Mouse (Mus musculus) megakaryocyte, adult 5-6 weeks (primary cell): ENCODE measurements around the gene Srp54b. TPM values are rescaled to one million over a fixed set of nuclear protein-coding genes. Genes with fewer than 3 reads are reported as not detected.
"Not testable (repeated sequence)": the region's sequence is repeated elsewhere in the genome, so short reads cannot be mapped to it uniquely, and the experiment has no call there.

Source experiments
- ATAC-seq: 2 replicates; pipeline ENCODE4 v1.8.0; 2016; ENCODE audit warnings: mild to moderate bottlenecking, inconsistent platforms; ENCODE audit not compliant: poor library complexity, severe bottlenecking
- total RNA-seq, 2 experiments: library from RNA; stranded (forward) in 1 of 2; stranded (reverse) in 1 of 2; fragments of 153-499, 151-499 nt in 1 of 2; fragments of 221-1000, 200-1000 nt in 1 of 2; gene quantifications; 2 replicates each; pipeline versions ENCODE4 v1.2.3 to v1.2.4; 2015 to 2017

The Srp54b gene
- total RNA-seq (2015) (23.0 and 23.2 TPM in 2 replicates), total RNA-seq (2017) (55.5 and 61.7 TPM in 2 replicates)

GRCm38 (mm10) chr12:55154559-55155448, at the start of gene Srp54b:
Srp54b (plus strand) TSS chr12:55155104.
- ATAC-seq: peak; percentile 90

- ATAC-seq: peak; percentile 68
Observed at GRCm38 (mm10) chr12:55112616-55113015, 42.3 kb upstream of the Srp54b start.

- ATAC-seq: peak; percentile 93
Observed at GRCm38 (mm10) chr12:55124242-55124641, 30.7 kb upstream of the Srp54b start, which contains the start of gene Fam177a. Fam177a (plus strand) TSS chr12:55124469.

GRCm38 (mm10) chr12:55124731-55125130, 30.2 kb upstream of the Srp54b start:
- peak; percentile 55 for ATAC-seq

GRCm38 (mm10) chr12:55135540-55135939, 19.4 kb upstream of the Srp54b start:
- ATAC-seq: not testable (repeated sequence)

- not testable (repeated sequence) for ATAC-seq
Observed at GRCm38 (mm10) chr12:55137859-55138258, 17.0 kb upstream of the Srp54b start.

- ATAC-seq: peak; percentile 51
Observed at GRCm38 (mm10) chr12:55155449-55155783, 512 bp downstream of the Srp54b start.

- not testable (repeated sequence) for ATAC-seq
Observed at GRCm38 (mm10) chr12:55167034-55167557, 12.2 kb downstream of the Srp54b start.

- peak; percentile 73 for ATAC-seq
Observed at GRCm38 (mm10) chr12:55187686-55188085, 32.8 kb downstream of the Srp54b start.

GRCm38 (mm10) chr12:55189127-55189526, 34.2 kb downstream of the Srp54b start:
- not testable (repeated sequence) for ATAC-seq

GRCm38 (mm10) chr12:55199306-55199705, 44.4 kb downstream of the Srp54b start, which contains the start of gene 1700047I17Rik2:
1700047I17Rik2 (plus strand) TSS chr12:55199592.
- peak; percentile 97 for ATAC-seq

- ATAC-seq: peak; percentile 48
Observed at GRCm38 (mm10) chr12:55199799-55200198, 44.9 kb downstream of the Srp54b start.

- ATAC-seq: not testable (repeated sequence)
Observed at GRCm38 (mm10) chr12:55212944-55213343, 58.0 kb downstream of the Srp54b start.

- peak; percentile 89 for ATAC-seq
Observed at GRCm38 (mm10) chr12:55229626-55230519, 75.0 kb downstream of the Srp54b start, which contains the start of gene Srp54c. Srp54c (plus strand) TSS chr12:55230168.

- peak; percentile 55 for ATAC-seq
Observed at GRCm38 (mm10) chr12:55230520-55230861, 75.6 kb downstream of the Srp54b start.

Other genes with a start within 250 kb of the Srp54b start
- gene Gm20403, start 168.6 kb upstream of the Srp54b start, total RNA-seq (2015): not detected in 2 replicates
- gene Gm20403, start 168.6 kb upstream of the Srp54b start, total RNA-seq (2017): not detected in 2 replicates
- 187 and 200 TPM in 2 replicates for gene Baz1a, start 140.8 kb upstream of the Srp54b start, total RNA-seq (2015)
- 105 and 107 TPM in 2 replicates for gene Baz1a, start 140.8 kb upstream of the Srp54b start, total RNA-seq (2017)
- gene 2700097O09Rik, start 75.0 kb upstream of the Srp54b start, total RNA-seq (2015): 6.5 and 8.8 TPM in 2 replicates
- 2.5 and 6.2 TPM in 2 replicates for gene 2700097O09Rik, start 75.0 kb upstream of the Srp54b start, total RNA-seq (2017)
- 73.9 and 85.6 TPM in 2 replicates for gene Srp54a, start 74.8 kb upstream of the Srp54b start, total RNA-seq (2015)
- gene Srp54a, start 74.8 kb upstream of the Srp54b start, total RNA-seq (2017): 136 and 142 TPM in 2 replicates
- 0.68 TPM in 1 of 2 replicates, not detected in the other for gene Fam177a, start 30.6 kb upstream of the Srp54b start, total RNA-seq (2015)
- 22.4 and 24.6 TPM in 2 replicates for gene Fam177a, start 30.6 kb upstream of the Srp54b start, total RNA-seq (2017)
- 20.8 and 21.8 TPM in 2 replicates for gene 1700047I17Rik2, start 44.5 kb downstream of the Srp54b start, total RNA-seq (2015)
- not detected in 2 replicates for gene 1700047I17Rik2, start 44.5 kb downstream of the Srp54b start, total RNA-seq (2017)
- 47.0 and 62.3 TPM in 2 replicates for gene Srp54c, start 75.1 kb downstream of the Srp54b start, total RNA-seq (2015)
- 68.0 and 72.1 TPM in 2 replicates for gene Srp54c, start 75.1 kb downstream of the Srp54b start, total RNA-seq (2017)
- gene 1110008L16Rik, start 144.5 kb downstream of the Srp54b start, total RNA-seq (2015): 6.1 and 7.8 TPM in 2 replicates
- gene 1110008L16Rik, start 144.5 kb downstream of the Srp54b start, total RNA-seq (2017): 5.0 and 6.5 TPM in 2 replicates
- 26.7 TPM in 2 replicates for gene Ppp2r3c, start 147.9 kb downstream of the Srp54b start, total RNA-seq (2015)
- 19.7 and 20.4 TPM in 2 replicates for gene Ppp2r3c, start 147.9 kb downstream of the Srp54b start, total RNA-seq (2017)
- 237 and 241 TPM in 2 replicates for gene Psma6, start 229.1 kb downstream of the Srp54b start, total RNA-seq (2015)
- gene Psma6, start 229.1 kb downstream of the Srp54b start, total RNA-seq (2017): 230 and 242 TPM in 2 replicates